Mouse (Mus musculus): ENCODE data around the gene Fmn2.

Fmn2 gene

DNA sequence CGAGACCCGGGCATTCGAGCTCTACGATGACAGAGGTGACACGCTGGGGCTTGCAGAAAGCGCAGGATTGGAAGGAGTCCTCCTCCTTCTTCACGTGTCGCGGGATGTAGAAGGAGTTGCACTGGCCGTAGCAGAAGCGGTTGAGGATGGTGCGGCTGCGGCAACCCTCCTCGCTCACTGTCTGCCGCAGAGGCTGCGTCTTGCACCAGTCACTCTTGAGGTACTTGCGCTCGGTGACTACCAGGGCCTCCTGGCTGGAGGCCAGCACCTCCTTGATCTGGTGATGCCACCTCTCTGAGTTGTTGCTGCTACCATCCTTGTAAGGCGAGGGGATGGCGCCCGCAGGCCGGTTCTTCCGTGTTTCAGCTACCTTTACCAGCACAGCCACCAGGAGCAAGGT lies 335.2 kb downstream of the Fmn2 start:
- DNase-seq, result no peak

DNA sequence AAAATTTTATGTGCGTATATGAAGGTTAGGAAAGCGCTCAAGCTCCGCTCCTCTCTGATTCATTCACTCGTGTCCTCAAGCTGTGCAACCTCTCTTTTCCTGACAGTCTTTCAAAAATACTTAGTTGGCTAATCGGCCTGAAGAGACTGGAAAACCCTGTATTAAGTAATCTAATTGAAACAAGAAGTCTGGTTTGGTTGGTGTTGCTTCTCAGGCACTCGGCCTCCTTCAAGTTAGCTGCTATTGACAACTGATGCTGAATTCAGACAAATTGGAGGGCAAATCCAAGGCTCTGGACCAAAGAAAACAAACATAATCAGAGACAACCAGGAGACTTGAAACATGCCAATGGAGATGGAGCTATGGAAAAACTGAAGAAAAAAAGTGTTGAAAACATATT lies 343.2 kb downstream of the Fmn2 start:
- DNase-seq, result no peak

GRCm38 (mm10) chr1:174856188-174856587 lies 354.6 kb downstream of the Fmn2 start:
- no peak for DNase-seq

DNA sequence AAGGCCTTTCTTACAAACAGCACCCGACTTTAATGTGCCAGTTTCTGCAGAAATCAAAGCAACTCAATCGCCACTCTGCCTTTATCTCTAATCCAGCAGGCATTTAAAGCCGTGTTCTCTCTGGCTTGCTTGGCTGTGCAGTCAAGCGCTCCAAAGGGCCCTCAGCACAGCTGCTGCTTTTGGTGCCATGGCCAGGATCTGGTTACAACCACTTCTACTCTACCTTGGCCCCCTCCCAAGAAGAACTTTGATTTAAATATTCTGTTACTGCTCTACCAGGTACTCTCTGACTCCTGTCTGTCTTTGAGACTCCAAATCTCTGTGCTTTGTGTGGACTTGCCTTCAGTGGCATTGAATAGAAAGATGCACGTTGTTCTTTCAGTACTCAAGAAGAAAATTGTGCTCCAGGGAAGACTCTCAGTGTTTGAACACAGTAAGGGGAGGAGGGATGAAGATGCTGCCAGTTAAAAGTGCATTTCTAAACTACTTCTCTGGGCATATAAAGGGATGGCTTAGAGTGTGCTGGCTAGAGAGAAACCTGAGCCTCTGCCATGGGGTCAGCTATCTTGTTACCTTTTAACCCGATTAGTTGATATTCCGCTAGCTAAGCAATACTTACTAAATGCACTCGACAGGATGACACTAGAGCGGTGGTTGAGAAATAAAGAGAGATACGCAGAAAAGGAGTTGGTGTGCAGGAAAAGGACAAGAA lies 358.9 kb downstream of the Fmn2 start:
- DNase-seq, result peak; percentile 52
